ENCODE assay signal across 8 mouse cellular contexts in genomic region chr13:60409706-60410502, GRCm38 (mm10).
A peak's percentile ranks its signal among the peaks of the same experiment; 100 is the strongest.
DNase-seq lines count a peak whose midpoint lies in the region; ATAC-seq lines count a peak whose summit lies in the region.

No protein-coding gene starts in this region.

- DNase-seq in frontal cortex, adult 2 months (ENCODE audit: extremely low spot score in 1 of 2, low spot score in 1 of 2): no peak
- DNase-seq in adrenal gland, postnatal 10 days: peak; percentile 77
- peak; percentile 83 for DNase-seq in gastrocnemius, postnatal 25 days
- DNase-seq in thymus, adult 18-20 months: no peak
- no peak for DNase-seq in cerebellum, adult 11 months

- 5% methylated on average over 13 of the region's 14 CpGs for WGBS in limb, embryonic 13.5 days
- WGBS in forebrain, embryonic 16.5 days: 73% methylated on average over 14 of the region's 14 CpGs

- peaks cover 42% of the 10 kb centered on the region for H3K4me1 ChIP-seq in limb, embryonic 13.5 days
- no peaks in the 10 kb centered on the region for H3K4me1 ChIP-seq in forebrain, embryonic 16.5 days (replicated peaks; ENCODE audit: control insufficient read depth, insufficient read depth, low read length)

- no peaks in the 10 kb centered on the region for H3K9me3 ChIP-seq in limb, embryonic 13.5 days
- no peaks in the 10 kb centered on the region for H3K9me3 ChIP-seq in forebrain, embryonic 16.5 days (ENCODE audit: control insufficient read depth, low read length)

- no peak overlapping the region for H3K9ac ChIP-seq in limb, embryonic 13.5 days
- H3K9ac ChIP-seq in forebrain, embryonic 16.5 days (replicated peaks; ENCODE audit: low read depth, low read length): no peak overlapping the region

- H3K27me3 ChIP-seq in limb, embryonic 13.5 days: no peaks in the 10 kb centered on the region
- no peaks in the 10 kb centered on the region for H3K27me3 ChIP-seq in forebrain, embryonic 16.5 days (replicated peaks; ENCODE audit: control insufficient read depth, insufficient read depth, low read length)

- peak; percentile 47; the same call in 1 of the 2 replicates for ATAC-seq in frontal cortex, adult (ENCODE audit: low TSS enrichment)
- ATAC-seq in limb, embryonic 13.5 days (ENCODE audit: low FRiP score, low read depth): peak; percentile 96
- ATAC-seq in forebrain, embryonic 16.5 days: no peak

- H3K27ac ChIP-seq in limb, embryonic 13.5 days: peak overlapping the region; percentile 97
- no peak overlapping the region for H3K27ac ChIP-seq in forebrain, embryonic 16.5 days (ENCODE audit: low read length)

- H3K36me3 ChIP-seq in limb, embryonic 13.5 days: no peaks in the 10 kb centered on the region
- no peaks in the 10 kb centered on the region for H3K36me3 ChIP-seq in forebrain, embryonic 16.5 days (ENCODE audit: control insufficient read depth, insufficient read depth)

- H3K4me3 ChIP-seq in limb, embryonic 13.5 days: no peak overlapping the region
- no peak overlapping the region for H3K4me3 ChIP-seq in forebrain, embryonic 16.5 days (replicated peaks; ENCODE audit: low read length)

- H3K4me2 ChIP-seq in limb, embryonic 13.5 days (replicated peaks): peak overlapping the region; percentile 30
- H3K4me2 ChIP-seq in forebrain, embryonic 16.5 days (ENCODE audit: low read length): no peak overlapping the region

Comparison
In these comparisons a context has a peak if more than half of its experiments do, and no peak if none do; other contexts are left out.
1. DNase-seq: peak in adrenal gland, postnatal 10 days (single experiment) and gastrocnemius, postnatal 25 days (single experiment); none in frontal cortex, adult 2 months (0 of 2), thymus, adult 18-20 months (0 of 2) and cerebellum, adult 11 months (single experiment).